Mouse (Mus musculus) layer of hippocampus, adult 2 months (tissue): ENCODE results near the gene Smndc1. TPM values are rescaled to one million over a fixed set of nuclear protein-coding genes. Genes with fewer than 3 reads are reported as not detected.

ENCODE experiments used
- DNase-seq, 2 experiments: peaks; one replicate each; pipeline ENCODE4 v3.0.0; 2022; ENCODE audit warnings: low spot score in 2 of 2
- H3K27ac ChIP-seq: fragments of 200-600 bp; 2 replicates; pipeline ENCODE4 v1.8.1; 2022
- H3K4me3 ChIP-seq: fragments of 200-600 bp; 2 replicates; pipeline ENCODE4 v1.8.1; 2022; ENCODE audit warnings: mild to moderate bottlenecking
- CTCF ChIP-seq: fragments of 200-600 bp; conservative IDR thresholded peaks from 2 replicates; pipeline ENCODE4 v1.8.1; 2022; ENCODE audit warnings: antibody characterized with exemption, mild to moderate bottlenecking, moderate library complexity
- total RNA-seq, 2 experiments: library from RNA; stranded (reverse); gene quantifications; 2 replicates each; pipeline ENCODE4 v1.2.3; 2021

Smndc1 gene
- total RNA-seq, 2 experiments from 2014 or later, result 39.9 to 40.7 TPM

DNA sequence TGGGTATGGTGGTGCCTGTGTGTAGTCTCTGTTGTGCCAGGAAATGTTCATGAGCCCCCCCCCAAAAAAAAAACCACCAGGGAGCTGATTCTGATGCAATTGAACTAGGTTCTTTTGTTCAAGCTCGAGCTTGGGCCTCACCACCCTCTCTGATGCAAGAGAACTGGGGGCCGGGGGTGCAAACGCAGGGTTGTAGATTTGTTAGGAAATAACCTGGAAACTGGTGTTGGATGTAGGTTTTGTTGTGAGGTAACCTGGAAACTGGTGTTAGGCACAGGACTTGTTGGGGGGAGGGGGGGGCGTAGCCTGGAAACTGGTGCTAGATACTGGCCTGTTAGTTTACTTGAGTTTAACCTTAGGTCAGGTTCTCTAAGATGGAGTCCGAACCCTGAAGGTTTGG, 1.4 kb upstream of the Smndc1 start:
- Histone ChIP-seq H3K4me3 (no peak overlapping the region; the same call in 1 of the 2 replicates), H3K27ac (no peak overlapping the region; the same call in 1 of the 2 replicates)
- no peak for TF ChIP-seq CTCF
- DNase-seq, result no peak

DNA sequence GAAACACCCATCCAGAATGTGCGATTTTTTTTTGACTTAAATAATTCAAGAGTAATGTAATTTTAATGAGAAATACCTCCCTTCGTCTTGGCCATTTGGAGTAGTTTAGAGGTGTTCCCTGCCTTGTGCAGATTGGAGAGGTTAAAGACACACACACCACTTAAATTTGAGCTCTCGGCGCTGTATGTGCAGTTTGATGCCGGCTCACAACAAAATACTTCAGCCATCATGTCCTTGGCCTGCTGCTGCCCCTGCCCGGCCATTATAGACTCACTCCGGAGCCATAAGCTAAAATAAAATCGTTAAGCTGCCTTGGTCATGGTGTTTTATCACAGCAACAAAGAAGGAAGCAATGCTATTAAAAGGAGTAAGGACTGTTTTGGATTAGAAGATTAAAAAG, 1.0 kb upstream of the Smndc1 start:
- Histone ChIP-seq H3K27ac (peak overlapping the region; percentile 91), H3K4me3 (peak overlapping the region; percentile 92)
- TF ChIP-seq CTCF, result no peak
- no peak for DNase-seq

DNA sequence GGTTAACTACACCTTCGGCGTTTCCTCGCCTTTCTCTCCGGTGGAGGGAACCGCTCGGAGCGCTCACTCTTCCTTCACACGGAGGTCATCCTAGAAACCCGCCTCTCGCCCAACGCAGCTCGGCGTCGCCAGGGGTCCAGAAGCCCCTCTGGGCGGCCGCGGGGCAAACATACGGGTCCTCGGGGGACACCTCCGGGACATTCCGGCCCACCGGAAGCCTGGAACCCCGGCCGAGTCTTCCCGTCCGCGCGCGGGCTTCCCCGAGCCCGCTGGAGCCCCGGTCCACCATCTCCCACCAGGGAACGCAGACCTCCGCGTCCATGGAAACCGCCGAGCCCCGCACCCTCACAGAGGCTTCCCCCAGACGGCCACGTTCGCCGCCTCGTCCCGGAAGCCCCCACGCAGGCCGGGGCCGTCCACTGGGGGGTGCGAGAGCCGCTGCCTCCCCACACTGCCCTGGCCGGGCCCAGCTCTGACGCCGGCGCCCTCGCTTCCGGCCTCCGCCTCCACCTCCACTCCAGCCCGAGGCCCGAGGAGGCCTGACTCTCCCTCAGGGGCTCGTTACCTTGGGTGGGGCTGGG, 437 bp downstream of the Smndc1 start:
- DNase-seq, result peak; percentile 48 to 51
- Histone ChIP-seq H3K4me3 (peak overlapping the region; percentile 92), H3K27ac (peak overlapping the region; percentile 91)
- peak; percentile 40 for TF ChIP-seq CTCF

DNA sequence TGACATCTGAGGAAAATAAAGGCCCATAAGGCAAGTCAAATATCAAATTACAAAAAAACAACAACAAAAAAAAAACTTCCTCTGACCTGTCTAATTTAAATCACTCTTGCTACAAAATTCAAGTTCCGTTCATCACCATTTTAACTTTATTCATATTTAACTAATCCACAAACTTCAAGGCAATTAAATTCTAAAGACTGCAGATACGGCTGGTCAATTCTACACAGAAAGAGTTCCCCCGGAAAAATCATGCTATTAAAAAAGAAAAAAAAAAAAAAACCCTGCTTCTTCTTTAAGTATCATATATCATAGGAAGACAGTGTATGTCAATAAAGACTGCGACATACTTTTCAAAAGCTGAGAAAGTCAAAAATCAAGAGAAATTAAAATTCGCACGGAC, 961 bp downstream of the Smndc1 start:
- H3K4me3 ChIP-seq, result peak overlapping the region; percentile 92
- no peak for DNase-seq
- TF ChIP-seq CTCF, result no peak
- H3K27ac ChIP-seq, result peak overlapping the region; percentile 91

DNA sequence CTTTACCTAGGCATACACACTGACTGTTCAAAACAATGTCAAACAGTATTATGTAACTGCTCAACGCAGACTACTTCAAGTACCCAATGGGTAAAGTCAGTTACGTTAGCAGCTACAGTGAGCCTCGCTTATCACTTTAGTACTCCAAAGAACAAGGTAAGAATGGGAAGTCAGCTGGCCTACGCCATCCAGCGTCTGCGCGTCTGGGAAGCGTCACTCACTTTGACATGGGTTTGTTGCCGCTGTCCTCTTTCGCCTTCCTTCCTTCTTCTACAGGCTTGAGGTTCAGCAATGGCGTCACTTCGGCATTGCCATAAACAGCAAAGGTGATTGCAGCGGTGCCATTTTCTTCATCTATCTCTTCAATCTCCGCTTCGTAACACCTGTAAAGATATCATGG, 7.0 kb downstream of the Smndc1 start:
- no peak for TF ChIP-seq CTCF
- DNase-seq, result no peak
- no peak overlapping the region for H3K27ac ChIP-seq
- H3K4me3 ChIP-seq, result no peak overlapping the region

DNA sequence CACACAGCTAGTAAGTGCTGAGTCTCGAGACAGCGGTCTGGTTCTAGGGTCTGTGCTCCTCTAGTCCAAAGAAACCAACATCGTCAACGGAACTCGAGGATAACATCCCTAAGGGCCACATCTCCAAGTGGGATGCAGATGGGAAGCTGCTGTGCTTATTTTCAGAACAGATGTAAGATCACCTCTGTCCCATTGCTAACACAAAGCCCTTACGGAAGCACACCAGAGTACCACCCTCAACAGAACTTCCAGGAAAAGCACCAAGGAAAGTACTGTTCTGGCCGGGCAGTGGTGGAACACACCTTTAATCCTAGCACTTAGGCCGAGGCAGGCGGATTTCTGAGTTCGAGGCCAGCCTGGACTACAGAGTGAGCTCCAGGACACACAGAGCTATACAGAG, 12.0 kb downstream of the Smndc1 start:
- no peak for TF ChIP-seq CTCF

DNA sequence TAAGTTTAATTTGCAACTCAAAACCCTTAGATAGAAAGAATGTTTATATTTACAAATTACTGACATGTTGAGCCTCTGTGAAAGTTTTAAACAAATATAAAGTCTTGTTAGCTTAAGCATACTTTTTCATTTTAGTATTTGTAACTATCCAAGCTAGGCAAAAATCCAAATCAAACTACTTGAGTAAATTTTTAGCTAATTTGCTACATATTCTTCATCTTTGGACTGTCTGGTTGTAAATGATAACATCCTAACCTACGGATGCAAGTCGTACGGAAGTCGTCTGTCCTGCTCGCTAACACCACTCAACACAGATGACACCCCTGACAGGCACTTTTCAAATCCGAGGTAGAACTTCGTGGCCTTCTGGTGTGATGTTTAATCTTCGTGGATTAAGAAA, 12.7 kb downstream of the Smndc1 start:
- no peak for TF ChIP-seq CTCF
- H3K4me3 ChIP-seq, result no peak overlapping the region
- no peak for DNase-seq
- H3K27ac ChIP-seq, result no peak overlapping the region

More for the DNA sequence above, 12.0 kb downstream of the Smndc1 start:
- Histone ChIP-seq H3K4me3 (no peak overlapping the region), H3K27ac (no peak overlapping the region)
- no peak for DNase-seq

DNA sequence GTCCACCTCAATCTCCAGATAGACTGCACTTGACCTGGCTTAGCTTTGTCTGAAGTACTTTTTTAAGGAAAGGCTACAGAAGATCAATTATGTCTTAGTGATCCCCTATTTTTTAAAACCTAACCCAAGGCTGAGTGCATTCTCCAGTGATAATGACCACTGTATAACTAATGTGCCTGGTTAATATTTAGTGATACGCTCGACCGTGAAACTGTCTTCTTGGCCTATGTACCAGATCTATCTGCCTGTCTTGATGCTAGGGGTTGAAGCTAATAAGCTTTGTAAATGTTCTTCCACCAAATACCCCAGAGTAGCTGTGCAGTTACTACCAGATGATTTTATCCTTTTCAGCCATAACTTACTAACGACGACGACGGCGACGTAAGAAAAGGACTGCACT, 14.6 kb downstream of the Smndc1 start:
- no peak for DNase-seq
- Histone ChIP-seq H3K27ac (no peak overlapping the region; the same call in 1 of the 2 replicates), H3K4me3 (no peak overlapping the region)
- no peak for TF ChIP-seq CTCF

DNA sequence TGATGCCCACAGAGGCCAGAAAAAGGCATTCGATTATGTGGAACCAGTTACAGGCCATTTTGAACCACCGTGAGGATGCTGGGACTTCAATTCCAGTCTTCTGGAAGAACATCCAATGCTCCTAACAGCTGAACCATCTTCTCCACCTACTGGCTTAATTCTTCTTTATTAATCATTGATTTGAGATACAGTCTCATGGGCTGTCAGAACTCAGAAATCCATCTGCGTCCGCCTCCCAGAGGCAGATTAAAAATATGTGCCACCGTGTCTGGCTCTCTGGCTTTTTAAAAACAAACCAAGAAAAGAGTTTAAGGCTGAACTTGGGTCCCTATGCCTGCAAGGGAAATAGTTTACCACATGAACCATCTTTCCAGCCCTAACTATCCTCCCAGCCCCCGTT, 15.1 kb downstream of the Smndc1 start:
- TF ChIP-seq CTCF, result peak; percentile 51
- H3K27ac ChIP-seq, result peak overlapping the region; percentile 37; the same call in 1 of the 2 replicates
- H3K4me3 ChIP-seq, result no peak overlapping the region
- DNase-seq, result no peak

DNA sequence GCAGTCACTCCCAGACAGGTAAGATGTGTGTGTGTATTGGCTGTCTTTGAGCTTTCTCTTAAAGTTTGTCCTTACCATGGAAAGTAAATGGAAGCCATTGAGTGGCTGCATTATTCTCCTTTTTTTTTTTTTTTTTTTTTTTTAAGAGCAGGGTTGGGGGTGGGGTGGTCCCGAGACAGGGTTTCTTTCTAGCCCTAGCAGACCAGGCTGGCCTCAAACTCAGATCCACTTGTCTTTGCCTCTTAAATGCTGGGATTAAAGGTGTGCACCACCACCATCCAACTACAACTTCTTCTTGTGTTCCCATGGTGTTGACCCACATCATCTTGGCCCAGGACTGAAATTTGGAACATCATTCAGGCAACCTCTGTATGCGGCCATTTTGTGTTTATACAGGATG, 16.8 kb downstream of the Smndc1 start:
- DNase-seq, result no peak
- Histone ChIP-seq H3K4me3 (no peak overlapping the region), H3K27ac (no peak overlapping the region)
- no peak for TF ChIP-seq CTCF

DNA sequence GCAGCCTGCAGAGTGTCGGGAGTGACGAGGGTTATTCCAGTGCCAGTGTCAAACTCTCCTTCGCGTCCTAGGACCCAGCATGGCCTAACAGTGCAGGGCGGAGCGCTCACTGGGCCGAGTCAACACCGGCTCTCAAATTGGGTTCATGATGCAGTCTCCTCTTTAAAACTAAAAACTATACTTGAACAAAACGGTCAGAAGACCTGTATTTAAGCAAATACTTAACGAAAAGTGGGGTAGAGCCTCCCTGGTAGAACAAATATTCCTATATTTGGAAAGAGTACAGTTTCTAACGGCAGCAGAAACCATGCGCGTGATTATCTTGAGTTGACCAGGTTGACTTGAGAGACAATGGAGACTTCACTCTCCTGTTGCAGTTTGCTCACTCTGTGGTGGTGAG, 18.7 kb downstream of the Smndc1 start, which contains the start of gene Gm10197:
Gene Gm10197, minus strand, starts transcription at position 101 of the 400 bp plus-strand sequence.
- DNase-seq, result no peak

DNA sequence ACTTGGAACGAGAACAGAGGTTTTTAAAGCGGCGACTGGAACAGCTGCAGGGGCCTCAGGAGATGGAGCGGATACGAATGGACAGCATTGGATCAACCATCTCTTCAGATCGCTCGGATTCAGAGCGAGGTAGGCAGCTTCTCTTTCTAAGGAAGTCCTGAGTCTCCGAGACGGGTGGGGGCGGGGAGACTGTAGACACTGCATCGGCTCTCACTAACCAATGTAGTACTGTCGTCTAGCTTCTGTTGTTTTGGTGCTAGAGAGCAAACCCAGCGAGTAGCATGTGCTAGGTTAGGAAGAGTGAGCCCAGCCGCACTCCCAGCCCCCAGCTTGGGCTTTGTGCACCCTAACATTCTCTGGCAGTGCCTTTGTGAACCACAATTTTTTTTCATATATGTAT, 20.1 kb downstream of the Smndc1 start:
- no peak for TF ChIP-seq CTCF
- DNase-seq, result no peak
- H3K4me3 ChIP-seq, result no peak overlapping the region
- peak overlapping the region; percentile 56; the same call in 1 of the 2 replicates for H3K27ac ChIP-seq

More for the DNA sequence above, 18.7 kb downstream of the Smndc1 start, which contains the start of gene Gm10197:
- TF ChIP-seq CTCF, result no peak
- Histone ChIP-seq H3K4me3 (no peak within 1 kb of the TSS), H3K27ac (no peak within 1 kb of the TSS)

DNA sequence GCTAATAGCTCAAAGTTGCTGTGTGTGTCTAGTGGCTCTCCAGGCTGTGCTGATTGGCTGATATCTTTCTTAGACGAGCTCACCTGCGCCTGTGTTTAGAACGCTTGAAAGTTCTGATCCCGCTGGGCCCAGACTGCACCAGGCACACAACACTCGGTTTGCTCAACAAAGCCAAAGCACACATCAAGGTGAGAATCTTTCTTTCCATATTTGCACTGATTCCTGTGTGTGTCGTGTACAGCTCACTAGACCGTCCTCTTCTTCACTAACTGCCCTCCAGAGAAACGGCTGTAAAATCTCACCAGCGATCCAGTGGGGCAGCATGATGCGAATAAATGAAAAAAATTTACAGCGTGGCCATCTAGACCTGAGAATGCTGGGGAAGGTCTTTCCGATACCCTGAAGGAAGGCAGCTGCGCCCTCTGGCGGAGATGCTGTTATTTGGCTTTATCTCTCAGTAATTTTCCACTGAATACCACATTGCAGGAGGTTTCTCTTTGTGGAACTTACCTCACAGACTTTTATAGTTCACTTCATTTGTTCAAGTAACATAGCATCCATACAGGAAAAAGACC, 20.8 kb downstream of the Smndc1 start:
- Histone ChIP-seq H3K4me3 (no peak overlapping the region), H3K27ac (peak overlapping the region; percentile 63)
- DNase-seq, result peak; percentile 77 to 87
- peak; percentile 94 for TF ChIP-seq CTCF

DNA sequence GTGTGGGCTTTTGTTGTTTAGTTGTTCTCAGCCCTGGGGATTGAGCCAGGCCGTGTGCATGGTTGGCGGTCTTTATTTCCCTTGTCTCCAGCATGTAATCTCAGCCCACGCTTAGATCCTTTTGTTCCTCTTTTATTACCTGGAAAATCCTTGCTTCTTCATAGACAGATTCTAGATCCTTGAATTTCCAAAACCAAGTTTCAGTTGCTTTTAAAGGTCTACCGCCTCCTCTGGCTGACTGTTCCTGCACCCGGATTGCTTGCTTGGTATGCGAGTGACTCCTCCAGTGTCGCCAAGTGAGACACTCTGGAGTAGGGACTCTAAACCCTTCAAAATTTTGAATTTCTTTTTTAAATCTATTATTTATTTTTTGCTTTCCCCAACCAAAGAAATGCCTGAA, 23.5 kb downstream of the Smndc1 start:
- no peak for DNase-seq
- Histone ChIP-seq H3K27ac (peak overlapping the region; percentile 91), H3K4me3 (no peak overlapping the region)
- peak; percentile 41 for TF ChIP-seq CTCF
